Mouse (Mus musculus): ENCODE measurements around the gene Gm29106. TPM values are rescaled to one million over a fixed set of nuclear protein-coding genes. Genes with fewer than 3 reads are reported as not detected.
"Not testable (repeated sequence)": the region's sequence is repeated elsewhere in the genome, so short reads cannot be mapped to it uniquely, and the experiment has no call there.

The Gm29106 gene
- not detected for total RNA-seq (2022)

- DNase-seq (ENCODE audit: low spot score in 2 of 2), result not testable (repeated sequence)
Measured at GRCm38 (mm10) chr1:118176242-118176641, at the start of gene Gm29106. TSS of gene Gm29106 (plus strand) at chr1:118176542.

GRCm38 (mm10) chr1:118228540-118228939, 52.2 kb downstream of the Gm29106 start:
- no peak for DNase-seq (ENCODE audit: low spot score in 2 of 2)

- DNase-seq (ENCODE audit: low spot score in 2 of 2), result no peak
Measured at GRCm38 (mm10) chr1:118236032-118236431, 59.7 kb downstream of the Gm29106 start.

Other genes with a start within 250 kb of the Gm29106 start
- gene Gm28168, start 248.5 kb upstream of the Gm29106 start, total RNA-seq (2022), result not detected
- gene Gm7145, start 210.6 kb upstream of the Gm29106 start, total RNA-seq (2022), result not detected
- 10 to 100 TPM; 43.8 to 54.3 (median 53.0) TPM for gene Tsn, start 135.2 kb downstream of the Gm29106 start, total RNA-seq (2022)
- 10 to 100 TPM; 14.6 to 17.1 (median 16.2) TPM for gene Nifk, start 145.3 kb downstream of the Gm29106 start, total RNA-seq (2022)
- gene Clasp1, start 212.5 kb downstream of the Gm29106 start, total RNA-seq (2022), result 10 to 100 TPM; 45.8 to 55.5 (median 51.7) TPM